Mouse (Mus musculus): ENCODE results near the gene Trp73.

Trp73 gene

DNA sequence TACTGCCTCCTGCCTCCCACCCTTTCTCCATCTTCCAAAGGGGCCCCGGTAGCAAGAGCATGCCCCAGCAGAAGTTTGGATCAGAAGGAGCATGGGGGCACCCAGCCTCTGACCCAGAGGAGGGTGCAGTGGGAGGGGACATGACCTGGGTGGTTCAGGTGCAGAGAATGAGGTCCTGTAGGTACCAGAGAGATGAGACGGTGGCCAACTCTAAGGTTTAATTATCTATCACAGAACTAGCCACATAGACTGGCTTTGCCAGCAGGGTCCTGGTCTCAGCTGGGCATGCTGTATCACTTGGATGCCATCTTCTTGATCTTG lies 113.6 kb downstream of the Trp73 start:
- no peak for DNase-seq

DNA sequence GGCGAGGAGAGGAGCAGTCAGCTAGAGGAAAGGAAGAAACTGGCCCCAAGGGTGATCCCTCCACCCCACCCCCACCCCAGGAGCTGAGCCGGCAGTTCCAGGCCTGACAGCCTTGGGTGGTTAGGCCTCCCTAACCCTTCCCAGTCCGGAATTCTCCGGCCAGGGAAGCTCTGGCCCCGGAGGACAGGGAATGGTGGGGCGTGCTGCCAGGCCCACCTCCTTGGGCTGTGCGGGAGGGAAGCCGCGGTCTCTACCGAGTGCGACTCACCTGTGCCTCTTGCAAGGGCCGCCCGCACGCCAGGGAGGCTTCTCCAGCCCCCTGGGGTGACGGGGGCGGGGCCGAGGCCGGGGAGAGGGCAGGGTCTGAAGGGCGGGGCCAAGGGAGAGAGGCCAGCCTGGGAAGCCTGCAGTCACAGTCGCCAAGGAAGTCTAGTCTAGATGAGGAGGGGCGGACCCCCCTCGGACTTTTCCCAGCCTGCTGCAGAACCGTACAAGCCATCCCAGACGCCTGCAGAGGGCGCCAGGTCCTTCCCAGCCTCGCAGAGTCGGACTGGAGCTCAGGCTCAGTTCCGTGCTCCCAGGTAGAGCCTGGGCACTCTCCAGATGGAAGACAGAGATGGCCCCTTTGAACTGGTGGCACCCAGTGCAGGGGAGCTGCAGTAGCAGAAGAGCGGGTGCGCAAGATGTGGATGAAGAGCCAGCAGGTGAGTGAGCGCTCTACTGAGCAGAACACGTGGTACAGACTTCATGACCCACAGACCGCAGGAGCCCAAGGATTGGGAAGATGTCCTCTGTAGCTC lies 114.2 kb downstream of the Trp73 start, which contains the start of gene Smim1:
TSS of gene Smim1 (minus strand) at position 590 of the 800 bp plus-strand sequence.
- peak; percentile 23 to 28 for DNase-seq

DNA sequence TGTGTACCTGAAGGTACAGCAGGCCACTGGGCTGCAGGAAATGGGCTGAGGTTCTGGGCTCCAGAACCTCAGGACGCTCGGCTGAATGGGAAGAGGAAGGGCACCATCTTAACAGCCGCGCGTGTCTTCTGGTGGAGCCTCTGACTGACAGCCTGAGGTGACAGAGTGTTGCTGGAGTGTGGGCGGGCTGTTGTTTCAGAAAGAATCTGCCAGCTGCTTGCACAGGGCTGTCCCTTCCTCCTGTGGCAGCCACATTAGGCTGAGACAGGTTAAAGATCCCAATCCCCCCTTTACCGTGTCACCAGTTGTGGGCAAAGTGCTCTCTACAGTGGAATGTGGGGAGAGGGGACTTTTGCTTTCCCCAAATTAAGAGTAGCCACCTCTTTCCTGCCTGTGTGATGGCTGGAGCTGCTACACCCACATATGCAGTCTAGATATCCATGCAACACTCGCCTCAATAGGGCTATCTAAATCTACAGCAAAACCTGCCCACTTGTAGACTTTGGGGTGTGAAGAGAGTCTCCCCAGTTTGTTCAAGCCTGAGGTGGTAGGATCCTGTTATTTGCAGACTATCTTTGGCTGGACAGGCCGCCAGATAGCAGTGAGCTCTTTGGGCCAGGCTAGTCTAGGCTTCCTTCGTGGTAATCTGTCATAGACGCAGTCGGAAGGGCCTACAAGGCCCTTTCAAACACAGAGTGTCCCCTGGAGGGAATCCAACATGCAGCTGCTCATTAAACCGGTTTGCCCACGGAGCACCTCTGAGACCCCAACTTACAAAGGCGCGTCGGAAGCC lies 115.1 kb downstream of the Trp73 start:
- DNase-seq = no peak

DNA sequence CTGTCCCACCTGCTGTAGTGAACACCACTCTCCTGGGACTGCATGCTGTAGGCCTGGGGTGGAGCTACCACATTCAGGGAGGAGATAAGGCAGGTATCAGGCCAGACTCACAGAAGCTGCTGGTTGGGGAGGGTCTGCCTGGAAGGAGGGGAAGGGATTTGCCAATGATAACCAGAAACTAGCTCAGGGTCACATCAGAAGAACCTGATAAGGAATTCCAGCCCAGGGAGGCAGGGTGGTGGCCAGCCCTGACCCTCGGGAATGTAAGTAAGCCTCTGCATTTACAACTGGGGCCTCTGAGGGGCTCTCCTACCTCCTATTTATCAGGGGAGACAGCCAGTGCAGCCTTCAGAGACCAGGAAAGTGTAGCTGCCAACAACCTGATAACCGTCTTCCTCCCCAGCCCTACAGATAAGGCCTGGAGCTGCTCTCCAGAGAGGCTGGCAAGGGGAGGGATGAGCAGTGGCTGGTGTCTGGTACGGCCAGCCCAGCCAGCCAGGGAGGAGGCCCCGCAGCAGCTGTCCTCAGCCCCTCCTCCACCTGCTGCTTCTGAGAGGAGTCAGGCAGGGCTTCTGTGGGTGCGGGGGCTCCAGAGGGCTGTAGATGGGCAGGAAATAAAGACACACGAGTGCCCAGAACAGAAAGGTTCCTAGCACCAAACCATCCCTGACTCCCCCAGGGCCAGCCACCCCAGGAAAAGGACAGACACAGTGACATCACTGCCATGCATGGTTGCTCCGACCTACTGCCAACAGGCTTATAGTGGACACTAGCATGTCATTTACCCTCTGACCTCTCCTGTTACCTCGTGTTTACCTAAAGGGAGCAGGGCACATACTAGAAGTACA lies 116.0 kb downstream of the Trp73 start:
- no peak for DNase-seq

DNA sequence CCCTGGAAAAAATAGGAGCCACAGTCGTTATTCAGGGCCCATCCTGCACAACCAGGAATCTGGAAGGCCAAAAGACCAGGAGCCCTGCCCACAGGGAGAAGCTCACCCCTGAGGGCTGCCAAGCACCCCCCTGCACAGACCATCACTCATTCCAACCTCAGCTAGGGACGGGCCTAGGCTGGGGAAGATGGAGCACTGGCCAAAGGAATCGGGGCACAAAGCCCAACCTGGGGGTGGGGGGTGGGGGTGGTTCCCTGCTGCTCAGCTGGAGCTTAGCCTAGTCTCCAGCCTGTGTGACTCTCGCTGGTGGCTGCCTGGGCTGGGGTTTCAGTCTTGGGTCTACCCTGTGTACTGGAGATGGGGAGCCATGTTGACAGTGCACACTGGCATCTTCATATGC lies 117.2 kb downstream of the Trp73 start:
- no peak for DNase-seq

DNA sequence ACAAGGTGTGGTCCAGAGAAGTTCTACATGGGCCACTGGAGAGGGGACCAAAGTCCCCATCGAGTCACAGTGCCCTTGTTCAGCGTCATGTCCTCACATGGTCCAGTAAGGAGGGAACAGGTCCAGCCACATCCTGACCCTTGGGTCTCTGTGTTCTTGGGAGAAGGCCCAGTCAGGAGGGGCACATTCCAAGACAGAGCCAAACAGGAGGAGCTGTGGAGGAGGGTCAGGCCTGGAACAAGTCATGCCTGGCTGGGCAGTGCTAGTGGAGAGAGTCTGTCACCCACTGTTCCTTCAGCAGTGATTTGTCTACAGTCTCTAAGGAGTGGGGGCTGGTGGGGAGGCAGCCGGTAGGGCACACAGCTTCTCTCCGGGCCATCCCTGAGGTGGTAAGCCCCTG lies 117.6 kb downstream of the Trp73 start:
- no peak for DNase-seq

DNA sequence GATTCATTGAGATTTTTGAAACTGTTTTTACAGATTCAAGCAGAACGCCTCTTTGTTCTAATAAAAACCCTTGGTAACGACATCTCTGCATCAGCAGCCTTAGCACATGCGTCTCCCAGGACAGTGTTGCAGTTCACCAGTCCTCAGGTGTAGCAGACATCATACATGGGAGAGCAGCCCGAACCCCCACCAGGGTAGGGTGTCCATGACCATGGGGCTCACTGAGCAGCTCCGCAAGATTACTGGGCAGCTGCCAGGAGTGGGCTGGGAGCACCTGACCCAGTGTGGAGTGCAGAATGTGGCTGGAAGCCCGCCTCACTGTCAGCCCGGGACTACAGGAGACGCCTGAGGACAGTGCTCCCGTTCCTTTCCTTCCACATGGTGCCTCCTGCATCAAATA lies 118.6 kb downstream of the Trp73 start:
- no peak for DNase-seq

DNA sequence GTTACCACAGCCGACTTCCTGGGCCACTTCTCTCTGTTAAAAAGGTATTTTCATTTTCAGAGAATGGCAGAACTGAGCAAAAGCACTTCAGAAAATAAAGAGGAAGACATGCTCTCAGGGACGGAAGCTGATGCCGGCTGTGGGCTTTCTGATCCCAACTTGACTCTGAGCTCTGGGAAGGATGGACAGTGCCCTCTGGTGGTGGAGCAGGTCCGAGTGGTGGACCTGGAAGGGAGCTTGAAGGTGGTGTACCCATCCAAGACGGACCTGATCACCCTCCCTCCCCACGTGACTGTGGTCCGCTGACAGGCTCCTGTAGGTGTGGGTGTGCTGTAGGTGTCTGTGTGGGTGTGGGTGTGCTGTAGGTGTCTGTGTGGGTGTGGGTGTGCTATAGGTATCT lies 120.4 kb downstream of the Trp73 start:
- DNase-seq = peak in 1 of 2 experiments; percentile 46

DNA sequence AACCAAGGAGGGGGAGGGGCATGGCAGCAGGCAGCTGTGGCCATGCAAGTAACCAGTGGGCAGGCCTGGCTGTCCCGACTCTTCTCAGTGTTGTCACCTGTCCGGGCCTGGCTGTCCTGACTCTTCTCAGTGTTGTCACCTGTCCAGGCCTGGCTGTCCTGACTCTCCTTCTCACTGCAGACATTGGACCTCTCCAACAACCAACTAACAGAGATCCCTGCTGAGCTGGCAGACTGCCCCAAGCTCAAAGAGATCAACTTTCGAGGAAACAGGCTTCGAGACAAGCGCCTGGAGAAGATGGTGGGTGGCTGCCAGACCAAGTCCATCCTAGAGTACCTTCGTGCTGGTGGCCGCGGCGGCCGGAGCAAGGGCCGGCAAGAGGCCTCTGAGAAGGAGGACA lies 124.5 kb downstream of the Trp73 start:
- no peak for DNase-seq

DNA sequence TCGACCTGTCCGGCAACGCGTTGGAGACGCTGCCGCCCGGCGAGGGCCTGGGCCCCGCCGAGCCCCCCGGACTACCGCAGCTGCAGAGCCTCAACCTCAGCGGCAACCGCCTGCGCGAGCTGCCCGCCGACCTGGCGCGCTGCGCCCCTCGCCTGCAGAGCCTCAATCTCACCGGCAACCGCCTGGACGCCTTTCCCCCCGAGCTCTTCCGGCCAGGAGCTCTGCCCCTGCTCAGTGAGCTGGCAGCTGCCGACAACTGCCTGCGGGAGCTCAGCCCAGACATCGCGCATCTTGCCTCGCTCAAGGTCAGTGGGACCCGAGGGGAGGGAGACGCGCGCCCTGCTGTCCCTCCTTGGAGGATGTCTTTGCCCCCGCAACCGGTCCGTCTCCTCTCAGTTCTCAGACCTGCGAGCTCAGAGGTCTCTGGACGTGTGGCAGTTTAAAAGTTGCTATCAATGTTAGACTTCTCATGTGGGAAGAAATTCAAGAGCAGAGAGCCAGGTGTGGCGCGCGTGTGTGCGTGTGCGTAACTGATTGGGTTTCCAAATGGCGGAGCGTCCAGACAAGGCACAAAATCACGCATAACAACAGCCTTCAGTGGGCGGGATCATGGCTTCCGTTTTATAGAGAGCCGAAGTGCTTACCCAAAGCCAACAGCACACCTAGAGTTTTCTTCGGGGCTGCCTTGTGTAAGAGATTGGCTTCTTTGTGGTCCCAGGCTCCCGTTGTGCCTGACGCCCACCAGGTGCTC lies 127.7 kb downstream of the Trp73 start:
- peak in 1 of 2 experiments; percentile 20 for DNase-seq

DNA sequence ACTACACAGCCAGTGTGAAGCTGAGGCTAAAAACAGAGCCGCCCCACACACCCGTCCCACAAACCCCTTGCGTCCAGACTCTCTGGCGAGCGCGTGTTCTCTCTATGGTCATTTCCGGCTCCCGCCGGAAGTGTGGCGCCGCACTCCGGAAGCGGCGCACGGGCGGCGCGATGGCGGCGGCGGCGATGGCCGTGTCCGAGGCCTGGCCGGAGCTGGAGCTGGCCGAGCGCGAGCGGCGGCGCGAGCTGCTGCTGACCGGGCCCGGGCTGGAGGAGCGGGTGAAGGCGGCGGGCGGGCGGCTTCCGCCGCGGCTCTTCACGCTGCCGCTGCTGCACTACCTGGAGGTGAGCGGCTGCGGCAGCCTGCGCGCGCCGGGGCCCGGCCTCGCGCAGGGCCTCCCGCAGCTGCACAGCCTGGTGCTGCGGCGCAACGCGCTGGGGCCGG lies 128.3 kb downstream of the Trp73 start, which contains the start of gene Lrrc47:
TSS of gene Lrrc47 (plus strand) at position 86 of the 444 bp plus-strand sequence.
- DNase-seq = peak; percentile 65 to 75

DNA sequence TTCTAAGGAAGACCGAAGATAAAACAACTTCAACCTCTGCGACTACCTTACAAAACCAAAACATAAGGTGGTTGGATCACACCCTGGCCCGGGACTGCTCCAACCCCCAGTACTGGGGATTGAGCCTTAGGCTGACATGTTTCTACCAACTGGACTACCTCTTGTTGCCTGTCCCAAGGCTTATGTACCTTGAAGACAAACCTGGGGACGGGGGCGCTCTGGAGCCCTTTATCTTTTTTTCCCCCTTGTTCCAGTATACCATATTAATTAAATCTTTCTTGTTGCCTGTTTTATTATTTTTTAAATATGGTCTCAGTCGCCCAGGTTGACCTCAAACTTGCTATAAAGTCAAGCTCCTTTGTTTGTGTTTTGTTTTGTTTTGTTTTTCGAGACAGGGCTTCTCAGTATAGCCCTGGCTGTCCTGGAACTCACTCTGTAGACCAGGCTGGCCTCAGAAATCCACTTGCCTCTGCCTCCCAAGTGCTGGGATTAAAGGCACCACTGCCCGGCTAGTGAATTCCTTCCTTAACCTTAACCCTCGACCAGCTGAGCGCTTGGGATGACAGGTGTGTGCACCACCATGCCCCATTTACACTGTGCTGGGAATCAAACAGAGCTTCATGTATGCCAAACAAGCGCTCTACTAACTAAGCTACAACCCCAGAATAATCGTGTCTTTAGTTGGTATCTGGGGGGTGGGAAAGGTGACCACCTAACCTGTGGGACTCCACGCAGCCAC lies 128.9 kb downstream of the Trp73 start:
- no peak for DNase-seq

DNA sequence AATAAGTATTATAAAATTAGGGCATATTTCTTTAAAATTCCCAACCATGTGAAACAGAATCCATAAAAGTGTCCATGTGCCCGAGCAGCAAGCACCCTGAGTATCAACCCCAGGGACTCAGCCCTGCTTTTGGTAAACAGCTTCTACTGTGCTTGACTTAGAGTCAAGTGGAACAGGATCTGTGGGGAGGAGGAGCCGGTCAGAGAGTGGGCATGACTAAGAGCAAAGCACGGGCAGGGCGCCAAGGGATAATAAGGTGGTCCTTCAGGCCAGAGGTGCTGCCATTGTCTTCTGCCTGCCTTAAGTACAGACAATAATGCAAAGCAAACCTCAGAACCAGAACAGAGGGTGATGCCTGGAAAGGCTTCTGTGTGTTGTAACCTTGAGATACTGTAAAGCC lies 132.2 kb downstream of the Trp73 start:
- no peak for DNase-seq

DNA sequence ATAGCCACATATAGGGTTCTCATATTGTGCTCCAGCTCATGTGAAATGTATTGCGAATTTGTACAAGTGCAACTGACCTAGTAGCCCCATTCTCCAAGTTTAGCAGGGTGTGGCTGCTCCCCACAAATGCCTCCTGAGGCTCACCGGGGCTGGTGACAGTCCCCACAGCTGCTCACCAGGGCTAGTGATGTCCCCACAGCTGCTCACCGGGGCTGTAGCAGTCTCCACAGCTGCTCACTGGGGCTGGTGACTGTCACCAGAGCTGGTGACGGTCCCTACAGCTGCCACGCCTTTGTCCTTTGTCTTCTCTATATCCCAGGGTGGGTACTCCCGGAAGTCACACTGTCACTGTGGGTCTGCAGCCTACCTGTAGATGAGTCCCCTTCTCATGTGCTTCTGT lies 133.7 kb downstream of the Trp73 start:
- no peak for DNase-seq

Measured in spleen, adult 18-20 months (tissue).